Mouse (Mus musculus) adrenal gland, adult 2 months (tissue): ENCODE results near the gene Tdg. TPM values are rescaled to one million over a fixed set of nuclear protein-coding genes. Genes with fewer than 3 reads are reported as not detected.
A peak's percentile ranks its signal among the peaks of the same experiment; 100 is the strongest.

Experiments
- DNase-seq: peaks from one replicate; pipeline ENCODE4 v3.0.0; 2021
- polyA plus RNA-seq: library from polyadenylated mRNA; depleted of rRNA; stranded (reverse); fragments of >200 nt; gene quantifications from 2 replicates; pipeline ENCODE4 v1.2.3, GENCODE M21; 2012; rRNA removed
- total RNA-seq, 2 experiments: library from RNA; stranded (reverse); gene quantifications; 2 replicates each; pipeline ENCODE4 v1.2.3; 2021

Tdg gene
- total and polyA plus RNA-seq, 3 experiments: 11.6 to 25.1 (median 20.8) TPM

DNA sequence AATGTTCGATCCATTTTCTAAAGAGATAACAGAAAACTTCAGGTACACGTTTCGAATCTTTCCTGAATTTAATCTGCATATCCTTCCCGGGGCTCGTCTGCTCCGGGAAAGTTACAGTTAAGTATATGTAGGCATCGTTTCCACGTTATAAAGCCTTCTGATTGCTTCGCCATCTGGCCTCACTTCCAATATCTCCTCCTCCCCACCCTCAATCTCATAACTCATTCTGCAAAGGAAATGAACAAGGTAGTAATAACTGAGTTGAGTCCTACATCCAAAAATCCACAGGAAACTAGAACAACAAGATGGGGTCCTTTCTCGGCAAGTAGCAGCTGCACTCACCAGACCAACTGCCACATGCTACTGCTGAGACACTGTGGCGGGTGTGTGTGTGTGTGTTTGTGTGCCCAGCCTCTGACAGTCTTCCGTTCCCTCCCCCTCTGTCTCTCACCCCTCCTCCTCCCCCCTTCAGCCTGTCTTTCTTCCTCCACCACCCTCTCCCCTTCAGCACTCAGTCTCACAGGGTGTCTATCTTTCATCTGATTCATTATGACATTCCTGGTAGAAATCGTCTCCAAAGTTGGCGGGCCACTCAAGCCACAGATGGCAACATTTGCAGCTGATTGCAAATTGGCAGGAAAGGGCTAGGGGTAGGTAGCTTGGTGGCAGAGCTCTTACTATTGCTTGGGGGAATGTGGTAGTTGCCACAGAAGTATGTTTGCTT is 32.8 kb downstream of the Tdg start:
- no peak for DNase-seq

DNA sequence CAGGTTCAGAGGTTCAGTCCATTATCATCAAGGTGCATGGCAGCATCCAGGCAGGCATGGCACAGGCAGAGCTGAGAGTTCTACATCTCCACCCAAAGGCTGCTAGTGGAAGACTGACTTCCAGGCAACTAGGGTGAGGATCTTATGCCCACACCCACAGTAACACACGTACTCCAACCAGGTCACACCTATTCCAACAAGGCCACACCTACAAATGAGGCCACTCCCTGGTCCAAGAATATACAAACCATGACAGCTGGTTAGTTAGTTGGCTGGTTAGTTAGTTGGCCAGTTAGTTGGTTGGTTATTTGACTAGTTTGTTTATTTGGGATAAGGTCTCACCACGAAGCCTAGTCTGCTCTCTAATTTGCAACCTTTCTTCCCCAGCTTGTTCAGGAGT is 33.7 kb downstream of the Tdg start:
- no peak for DNase-seq

DNA sequence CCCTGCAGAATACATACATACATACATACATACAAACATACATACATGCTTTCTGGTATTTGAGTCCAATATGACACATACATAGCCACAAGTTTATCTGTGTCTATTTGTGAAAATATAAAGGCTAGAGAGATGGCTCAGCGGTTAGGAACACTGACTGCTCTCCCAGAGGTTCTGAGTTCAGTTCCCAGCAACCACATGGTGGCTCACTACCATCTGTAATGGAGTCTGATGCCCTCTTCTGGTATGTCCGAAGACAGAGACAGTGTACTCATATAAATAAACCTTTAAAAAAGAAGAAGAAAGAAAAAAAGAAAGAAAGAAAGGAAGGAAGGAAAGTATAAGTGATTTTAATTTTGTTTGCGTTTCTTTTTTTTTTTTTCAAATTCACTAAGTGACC is 36.3 kb downstream of the Tdg start:
- no peak for DNase-seq

DNA sequence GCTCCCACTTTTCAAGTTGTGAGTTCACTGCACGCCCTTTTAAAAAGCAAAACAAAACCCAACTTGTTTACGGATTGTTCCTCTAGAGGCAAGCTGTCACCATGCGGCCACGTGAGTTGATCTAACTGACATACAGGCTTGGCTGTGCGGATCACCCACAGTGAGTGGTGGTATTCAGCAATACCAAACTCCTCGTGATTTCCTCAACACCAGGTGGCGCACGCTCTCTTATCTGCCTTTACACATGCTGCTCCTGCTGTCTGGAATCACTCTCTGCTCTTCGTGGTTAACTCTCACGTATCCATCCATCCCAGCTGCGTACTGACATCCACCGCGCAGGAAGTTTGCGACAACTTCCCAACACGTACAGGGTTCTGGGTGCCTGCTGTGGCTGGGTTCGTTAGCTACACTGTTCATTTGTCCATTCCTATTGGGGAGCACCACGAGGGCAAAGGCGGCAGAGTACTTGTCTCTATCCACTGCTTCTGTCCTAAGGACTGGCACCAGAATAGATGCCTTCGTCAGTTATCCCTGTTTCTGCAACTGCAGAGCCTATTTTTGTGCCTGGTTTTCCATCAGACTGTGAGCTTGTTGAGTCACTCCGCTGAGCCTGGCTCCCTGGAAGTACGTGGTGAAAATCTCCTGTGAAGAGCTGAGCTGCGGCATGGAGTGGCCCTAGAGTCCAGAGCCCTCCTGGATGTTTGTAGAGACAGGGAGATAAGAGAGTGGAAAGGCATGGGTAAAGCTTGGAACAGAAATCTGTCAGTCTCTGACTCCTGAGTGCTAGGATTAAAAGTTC is 37.0 kb downstream of the Tdg start:
- peak; percentile 87 for DNase-seq

DNA sequence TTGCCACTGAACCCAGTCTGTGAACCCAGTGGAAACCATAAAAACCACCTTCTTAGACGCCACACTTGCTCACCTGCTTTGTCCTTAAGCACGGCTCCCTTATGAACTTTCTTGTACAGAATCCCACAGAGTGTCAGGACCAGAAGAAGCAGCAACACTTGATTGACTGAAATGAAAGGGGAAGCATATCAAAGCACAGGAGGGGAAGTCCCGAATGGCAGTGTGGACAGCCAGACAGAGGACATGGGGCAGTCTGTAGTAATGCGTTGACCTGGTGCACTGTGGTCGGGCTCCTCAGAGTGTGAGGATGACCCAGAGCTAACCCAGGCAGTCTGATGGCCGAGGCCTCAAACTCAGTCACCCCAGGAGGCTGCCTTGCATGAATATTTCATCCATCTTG is 40.6 kb downstream of the Tdg start:
- DNase-seq: no peak

DNA sequence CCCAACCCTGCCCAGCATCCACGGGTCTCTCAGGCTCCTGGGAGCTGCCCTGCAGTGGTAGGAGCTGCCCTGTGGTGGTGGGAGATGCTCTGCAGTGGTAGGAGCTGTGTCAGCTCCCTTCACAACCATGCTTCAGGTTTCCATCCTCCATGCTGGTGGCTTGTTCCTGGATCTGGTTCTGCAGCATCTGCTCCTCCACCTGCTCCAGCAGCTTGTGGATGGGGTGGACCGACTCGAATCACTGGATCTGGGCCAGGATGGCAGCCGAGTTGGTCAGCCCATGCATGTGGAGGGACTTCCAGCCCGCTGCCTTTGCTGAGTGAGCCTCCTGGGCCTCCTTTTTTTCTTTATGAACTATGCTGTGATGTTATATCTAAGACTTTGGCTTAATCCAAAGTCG is 47.3 kb downstream of the Tdg start:
- DNase-seq: no peak

DNA sequence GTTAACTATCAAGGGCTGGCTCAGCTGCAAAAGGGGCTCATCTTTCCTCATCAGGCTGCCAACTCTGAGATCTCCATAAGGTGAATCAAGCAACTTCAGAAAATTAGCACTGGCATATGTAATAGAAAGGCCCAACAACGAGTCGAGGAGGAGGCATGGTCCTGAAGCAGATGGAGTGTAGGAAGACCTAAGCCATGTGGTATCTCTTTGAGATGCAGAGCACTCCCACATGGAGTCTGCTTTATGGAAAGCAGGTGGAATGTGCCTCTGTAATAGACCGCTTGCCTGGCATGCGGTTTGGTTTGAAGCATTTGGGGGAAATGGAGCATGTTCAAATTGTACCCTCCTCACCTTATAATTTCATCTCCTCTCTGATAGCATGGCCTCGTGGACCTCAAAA is 51.1 kb downstream of the Tdg start:
- DNase-seq: no peak

DNA sequence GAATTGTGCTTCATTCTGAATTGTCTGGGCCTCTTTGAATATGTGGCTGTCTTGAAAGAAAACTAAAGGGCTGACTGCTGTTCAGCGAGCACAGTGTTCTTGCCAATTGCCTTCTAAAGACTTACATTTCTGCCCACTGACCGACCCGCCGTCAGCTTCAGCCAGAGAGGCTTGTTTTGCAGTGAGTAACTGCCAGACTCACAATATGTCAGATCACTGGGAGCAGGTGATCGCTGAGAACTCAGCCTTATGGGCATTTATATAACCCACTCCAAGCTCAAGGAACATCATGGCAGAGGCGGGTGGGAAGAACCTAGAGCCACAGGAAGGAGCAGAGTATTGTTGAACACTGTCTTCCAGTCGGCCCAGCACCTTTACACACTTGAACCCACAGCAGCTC is 52.0 kb downstream of the Tdg start:
- DNase-seq: no peak

DNA sequence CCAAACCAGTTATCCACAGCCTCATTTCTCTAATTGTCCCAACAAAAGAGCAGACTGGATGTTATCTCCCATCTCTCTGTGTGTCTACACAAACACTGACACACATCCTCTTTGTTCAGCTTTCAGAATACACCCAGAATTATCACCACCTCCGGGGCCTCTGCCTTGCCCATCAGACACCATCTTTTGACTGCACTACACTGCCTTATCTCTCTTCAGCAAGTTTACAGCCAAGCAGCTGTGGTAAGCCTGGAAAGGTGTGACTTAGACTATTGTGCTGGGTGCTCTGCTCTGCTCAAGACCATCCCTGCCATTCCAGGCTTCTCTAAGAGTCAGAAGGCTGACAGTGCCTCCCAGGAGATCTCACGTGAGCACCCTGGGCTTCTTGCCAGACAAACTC is 55.8 kb downstream of the Tdg start:
- no peak for DNase-seq

DNA sequence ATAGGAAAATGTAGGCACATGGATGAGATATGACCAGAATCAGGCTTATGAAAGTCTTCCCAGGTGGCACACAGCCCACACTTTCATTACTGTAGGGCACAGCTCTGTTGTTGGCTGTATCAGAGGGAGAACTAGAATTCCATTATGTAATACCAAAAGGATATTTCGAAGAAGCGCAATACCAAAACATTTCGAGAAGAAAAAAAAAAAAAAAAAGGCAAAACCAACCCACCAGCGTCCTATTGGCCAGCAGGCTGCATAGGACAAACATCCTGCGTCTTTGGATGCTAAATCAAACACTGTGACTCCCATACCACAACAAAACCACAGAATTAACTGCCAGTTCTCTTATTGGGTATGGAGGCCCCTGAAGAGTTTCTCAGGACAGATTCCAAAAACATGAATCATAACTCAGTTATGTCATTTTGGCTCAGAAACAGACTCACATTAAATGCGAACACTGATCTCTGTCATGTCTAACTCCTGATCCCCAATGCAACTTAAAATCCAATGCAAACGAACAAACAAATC is 60.1 kb downstream of the Tdg start:
- DNase-seq: peak; percentile 30

DNA sequence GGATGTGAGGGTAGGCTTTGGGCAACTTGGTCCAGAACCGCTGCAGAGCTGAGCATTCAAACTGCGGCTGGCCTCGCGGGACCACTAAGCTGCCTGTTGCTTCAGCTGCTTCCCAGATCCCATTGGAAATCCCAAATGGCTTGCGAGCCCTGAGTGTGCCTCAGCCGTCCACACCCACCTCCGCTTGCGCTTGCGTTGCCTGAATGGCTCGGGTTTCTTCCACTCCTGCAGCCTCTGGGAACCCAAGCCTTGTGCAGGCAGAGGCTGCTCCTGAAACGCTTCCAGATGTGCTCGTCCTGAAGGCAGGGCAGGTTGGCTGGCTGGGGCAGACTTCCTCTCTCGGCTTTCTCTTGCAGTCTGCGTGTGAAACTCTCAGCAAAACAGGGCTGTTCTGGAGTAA is 60.9 kb downstream of the Tdg start, which contains the start of gene Glt8d2:
Glt8d2 (minus strand) TSS at position 157 of the 400 bp plus-strand sequence.
- DNase-seq: peak; percentile 67

DNA sequence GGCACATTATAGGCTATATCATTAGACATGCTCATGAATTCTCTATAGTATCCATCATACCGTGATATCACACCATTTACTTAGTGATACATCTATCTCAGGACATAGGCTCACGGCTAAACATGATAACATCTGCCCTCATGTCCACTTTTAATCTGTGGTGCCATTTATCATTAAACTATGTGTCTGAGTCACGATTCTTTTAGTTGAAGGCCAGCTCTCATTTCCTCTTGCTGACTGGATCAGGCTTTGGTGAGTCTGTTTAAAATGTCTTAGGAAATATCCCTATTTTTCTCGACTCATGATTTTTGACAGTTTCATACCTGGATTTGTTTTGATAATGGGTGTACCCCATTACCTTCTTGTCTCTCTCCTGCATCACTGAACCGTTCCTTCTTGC is 66.3 kb downstream of the Tdg start, which contains the start of gene Hcfc2:
Hcfc2 (plus strand) TSS at position 205 of the 400 bp plus-strand sequence.
- peak; percentile 18 for DNase-seq

DNA sequence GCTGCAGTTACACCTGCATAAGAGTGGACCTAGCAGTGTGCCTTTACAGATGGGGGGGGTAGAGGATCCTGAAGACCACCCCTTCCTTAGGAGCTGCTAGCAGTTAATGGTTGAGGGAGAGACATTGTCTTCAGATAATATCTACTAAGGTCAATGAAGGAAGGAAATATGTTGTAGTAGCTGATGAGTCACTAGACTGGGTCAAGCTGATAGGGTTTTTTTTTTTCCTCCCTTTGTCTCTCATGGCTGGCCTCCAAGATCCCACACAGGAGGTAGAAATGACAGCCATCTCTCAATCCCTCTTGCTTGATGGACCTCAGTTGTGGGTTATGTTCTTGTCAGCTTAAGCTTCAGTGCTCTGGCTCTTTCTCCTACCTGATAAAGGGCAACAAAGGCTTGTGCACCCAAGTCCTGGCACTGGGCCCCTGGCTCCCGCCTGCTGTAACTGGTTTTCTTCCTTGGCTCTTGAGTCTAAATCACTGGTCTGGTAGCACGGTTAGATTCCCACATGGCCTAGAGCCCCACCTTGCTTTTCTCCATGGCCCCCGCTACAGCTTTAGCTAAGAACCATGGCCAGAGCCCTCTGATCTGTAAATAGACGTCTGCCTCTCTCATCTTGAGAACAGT is 66.9 kb downstream of the Tdg start:
- DNase-seq: peak; percentile 30

DNA sequence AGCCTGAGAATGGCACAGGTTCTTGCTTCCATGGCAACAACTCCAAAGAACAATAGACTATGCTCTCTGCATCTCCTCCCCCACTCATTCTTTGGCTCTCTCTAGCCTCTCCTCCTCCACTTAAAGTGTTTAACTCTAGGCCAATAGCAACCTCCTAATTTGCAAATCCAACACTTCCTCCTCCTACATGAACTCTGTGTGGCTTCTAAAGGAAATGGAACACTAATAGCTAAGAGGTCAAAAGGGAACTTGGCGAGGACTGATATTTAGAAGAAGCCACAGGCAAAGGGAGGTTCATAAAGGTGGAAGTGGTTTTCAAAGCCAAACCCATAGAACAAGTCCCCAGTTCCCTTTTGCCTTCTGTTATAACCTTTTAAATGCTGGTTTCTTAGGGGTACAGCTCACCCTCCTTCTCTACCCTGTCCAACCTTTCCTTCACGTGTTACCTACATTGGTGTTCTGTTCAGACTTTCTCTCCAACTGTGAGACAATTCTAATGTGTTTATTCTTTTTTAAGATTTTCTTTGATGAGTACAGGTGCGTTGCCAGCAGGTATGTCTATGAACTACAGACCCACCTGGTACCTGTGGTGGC is 67.8 kb downstream of the Tdg start:
- DNase-seq: no peak

DNA sequence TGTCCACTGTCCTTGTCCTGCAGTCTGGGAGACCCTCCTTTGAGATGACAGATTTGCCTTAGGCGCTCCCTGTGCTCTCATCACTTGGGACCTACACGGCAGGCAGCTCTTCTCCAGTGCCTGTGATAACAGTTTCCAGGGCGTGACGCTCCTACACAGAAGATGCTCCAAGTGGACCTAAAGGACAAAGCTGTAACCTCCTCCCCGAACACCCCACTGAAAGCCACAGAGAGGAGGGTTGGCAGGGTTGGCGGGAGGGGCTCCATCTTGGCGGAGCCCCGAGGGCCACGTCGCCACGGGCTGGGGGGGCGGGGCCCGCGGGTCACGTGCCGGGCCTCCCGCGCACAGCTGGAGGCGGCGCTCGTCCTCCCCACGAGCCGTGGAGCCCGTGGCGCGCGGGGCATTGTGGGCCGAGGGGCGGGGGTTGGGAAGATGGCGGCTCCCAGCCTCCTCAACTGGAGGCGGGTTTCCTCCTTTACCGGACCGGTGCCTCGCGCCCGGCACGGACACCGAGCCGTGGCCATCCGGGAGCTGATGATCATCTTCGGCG is 69.2 kb downstream of the Tdg start:
- peak; percentile 95 for DNase-seq

DNA sequence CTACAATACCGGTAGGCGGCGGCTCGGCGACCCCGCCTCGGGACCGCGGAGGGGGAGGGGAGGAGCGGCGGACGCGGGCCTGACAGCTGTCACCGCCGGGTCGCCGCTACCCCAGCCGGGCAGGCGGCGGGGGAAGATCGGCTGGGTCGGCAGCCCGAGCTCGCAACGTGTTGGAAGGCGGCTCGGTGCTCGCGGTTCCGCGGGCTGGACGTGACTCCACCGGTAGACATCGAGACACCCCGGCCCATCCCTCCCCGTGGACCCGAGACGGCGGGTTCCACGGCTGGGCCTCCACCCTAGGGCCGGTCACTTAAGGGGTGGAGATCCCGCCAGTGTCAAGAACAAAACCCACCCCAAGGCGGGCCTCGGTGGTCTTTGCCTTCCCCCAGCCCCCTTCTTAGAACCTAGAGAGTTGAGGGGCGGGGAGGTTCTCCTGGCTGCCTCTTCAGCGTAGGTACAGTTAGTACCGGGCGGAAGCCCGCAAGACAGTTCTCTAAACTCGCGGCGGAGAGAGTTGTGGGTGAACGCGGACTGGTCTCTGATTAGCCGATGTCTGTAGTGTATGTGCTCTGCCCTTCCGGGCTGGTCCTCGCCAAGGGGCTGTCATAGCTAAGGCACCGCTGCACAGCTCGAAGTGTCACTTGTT is 69.8 kb downstream of the Tdg start:
- no peak for DNase-seq

Other genes with a start within 250 kb of the Tdg start
- gene Gm1553, start 137.2 kb upstream of the Tdg start, total RNA-seq: not detected
- gene Gm1553, start 137.2 kb upstream of the Tdg start, polyA plus RNA-seq: not detected in 2 replicates
- 10 to 100 TPM; 19.8 to 31.3 TPM for gene 1190007I07Rik, start 6.6 kb upstream of the Tdg start, total RNA-seq
- 70.7 and 83.9 TPM in 2 replicates for gene 1190007I07Rik, start 6.6 kb upstream of the Tdg start, polyA plus RNA-seq
- gene Glt8d2, start 60.8 kb downstream of the Tdg start, total RNA-seq: 1 to 10 TPM; 1.4 to 3.1 TPM
- 0.32 and 0.76 TPM in 2 replicates for gene Glt8d2, start 60.8 kb downstream of the Tdg start, polyA plus RNA-seq
- 10 to 100 TPM; 27.8 to 30.4 TPM for gene Hcfc2, start 66.3 kb downstream of the Tdg start, total RNA-seq
- gene Hcfc2, start 66.3 kb downstream of the Tdg start, polyA plus RNA-seq: 3.2 and 4.7 TPM in 2 replicates
- 10 to 100 TPM; 15.2 to 19.8 TPM for gene Nfyb, start 134.3 kb downstream of the Tdg start, total RNA-seq
- 1.9 and 5.1 TPM in 2 replicates for gene Nfyb, start 134.3 kb downstream of the Tdg start, polyA plus RNA-seq
- 100 to 1,000 TPM in 1 of 2 experiments, 10 to 100 TPM in 1; 88.6 to 113 TPM for gene Txnrd1, start 204.1 kb downstream of the Tdg start, total RNA-seq
- gene Txnrd1, start 204.1 kb downstream of the Tdg start, polyA plus RNA-seq: 27.3 and 34.4 TPM in 2 replicates
- 1 to 10 TPM in 1 of 2 experiments, under 1 TPM in 1; 0.97 to 3.0 TPM for gene Eid3, start 236.8 kb downstream of the Tdg start, total RNA-seq
- 0.07 and 0.13 TPM in 2 replicates for gene Eid3, start 236.8 kb downstream of the Tdg start, polyA plus RNA-seq